Mouse (Mus musculus): ENCODE data around the gene Cypt12. TPM values are rescaled to one million over a fixed set of nuclear protein-coding genes. Genes with fewer than 3 reads are reported as not detected.

Cypt12 gene
- polyA plus RNA-seq (2014; fragmentation: Illumina TruSeq; extraction: RNeasy Lipid Tissue Mini Kit (QIAGEN cat#74804); ENCODE audit: low replicate concordance): not detected

DNA sequence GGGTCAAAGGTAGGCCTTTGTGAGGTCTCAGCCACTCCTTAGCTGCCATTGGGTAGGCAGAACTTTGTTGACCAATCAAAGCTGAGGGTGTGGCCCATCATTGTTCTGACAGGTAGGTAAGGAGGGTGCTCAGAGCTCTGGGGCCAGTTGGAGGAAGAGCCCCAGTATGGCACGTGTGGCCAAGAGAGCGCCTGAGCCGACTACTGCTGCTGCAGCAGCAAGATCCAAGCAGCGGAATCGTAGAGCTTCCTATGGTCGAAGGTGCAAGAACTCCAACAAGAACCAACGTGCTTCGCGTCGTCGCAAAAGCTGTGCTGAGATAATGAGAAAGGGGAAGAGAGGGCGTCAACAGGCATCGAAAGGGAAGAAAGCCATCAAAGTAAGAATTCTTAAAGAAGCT lies at the start of gene Cypt12:
Cypt12 (plus strand) TSS at position 112 of the 400 bp plus-strand sequence.

